Mouse (Mus musculus): ENCODE results near the gene Map4k1. TPM values are rescaled to one million over a fixed set of nuclear protein-coding genes. Genes with fewer than 3 reads are reported as not detected.
A peak's percentile ranks its signal among the peaks of the same experiment; 100 is the strongest.
"Not testable (repeated sequence)": the region's sequence is repeated elsewhere in the genome, so short reads cannot be mapped to it uniquely, and the experiment has no call there.

Gene Map4k1
- polyA plus RNA-seq, 1 experiment from 2014 or later: 7.7 TPM

- Histone ChIP-seq H3K27me3 (no peaks in the 10 kb centered on the region), H3K4me1 (0 out of 2 replicates have a peak, but pooled peaks cover 7% of the 10 kb centered on the region), H3K36me3 (peaks cover 13% of the 10 kb centered on the region), H3K9me3 (replicated peaks) (no peaks in the 10 kb centered on the region), H3K4me2 (replicated peaks) (no peak overlapping the region), H3K9ac (no peak overlapping the region), H3K27ac (replicated peaks) (no peak overlapping the region), H3K4me3 (replicated peaks) (no peak overlapping the region)
- WGBS: 61% methylated on average over 4 of the region's 5 CpGs
- no peak for ATAC-seq (ENCODE audit: insufficient number of reproducible peaks, low FRiP score, low TSS enrichment, low read depth)
These were observed 15.7 kb upstream of the Map4k1 start for GRCm38 (mm10) chr7:28966181-28966580.

- no peak overlapping the region for H3K9ac ChIP-seq
- H3K9me3 ChIP-seq (replicated peaks): no peaks in the 10 kb centered on the region
- no peak overlapping the region for H3K4me3 ChIP-seq (replicated peaks)
- H3K4me1 ChIP-seq: peaks cover 12% of the 10 kb centered on the region; the same call in 1 of the 2 replicates
- H3K27ac ChIP-seq (replicated peaks): 0 out of 2 replicates have a peak overlapping the region, but pooled peaks have one; percentile 4
- 66% methylated on average over 4 of the region's 4 CpGs for WGBS
- no peaks in the 10 kb centered on the region for H3K27me3 ChIP-seq
- H3K4me2 ChIP-seq (replicated peaks): no peak overlapping the region
- H3K36me3 ChIP-seq: peaks cover 20% of the 10 kb centered on the region
- no peak for ATAC-seq (ENCODE audit: insufficient number of reproducible peaks, low FRiP score, low TSS enrichment, low read depth)
These were observed 14.9 kb upstream of the Map4k1 start for GRCm38 (mm10) chr7:28966751-28967505.

- not testable (repeated sequence) for H3K27me3 ChIP-seq; ATAC-seq (ENCODE audit: insufficient number of reproducible peaks, low FRiP score, low TSS enrichment, low read depth); H3K4me2 ChIP-seq (replicated peaks); H3K9me3 ChIP-seq (replicated peaks); H3K4me3 ChIP-seq (replicated peaks); H3K9ac ChIP-seq; H3K27ac ChIP-seq (replicated peaks)
- 92% methylated on average over 8 of the region's 8 CpGs for WGBS
- Histone ChIP-seq H3K36me3 (peaks cover 21% of the 10 kb centered on the region), H3K4me1 (peaks cover 20% of the 10 kb centered on the region; the same call in 1 of the 2 replicates)
These were observed 13.7 kb upstream of the Map4k1 start for GRCm38 (mm10) chr7:28968120-28968519.

- Histone ChIP-seq H3K36me3 (peaks cover 33% of the 10 kb centered on the region), H3K4me3 (replicated peaks) (no peak overlapping the region), H3K27ac (replicated peaks) (0 out of 2 replicates have a peak overlapping the region, but pooled peaks have one; percentile 76)
These were observed 12.6 kb upstream of the Map4k1 start for GRCm38 (mm10) chr7:28969271-28969670.

GRCm38 (mm10) chr7:28969672-28970394 is 12.0 kb upstream of the Map4k1 start:
- Histone ChIP-seq H3K4me2 (replicated peaks) (no peak overlapping the region), H3K4me1 (peaks cover 21% of the 10 kb centered on the region; the same call in 1 of the 2 replicates), H3K4me3 (replicated peaks) (no peak overlapping the region), H3K9me3 (replicated peaks) (no peaks in the 10 kb centered on the region), H3K9ac (no peak overlapping the region), H3K36me3 (peaks cover 38% of the 10 kb centered on the region), H3K27ac (replicated peaks) (peak overlapping the region; percentile 76; the same call in 1 of the 2 replicates), H3K27me3 (no peaks in the 10 kb centered on the region)
- 65% methylated on average over 12 of the region's 12 CpGs for WGBS
- ATAC-seq (ENCODE audit: insufficient number of reproducible peaks, low FRiP score, low TSS enrichment, low read depth): peak; percentile 19; the same call in 1 of the 2 replicates

More at GRCm38 (mm10) chr7:28969271-28969670, 12.6 kb upstream of the Map4k1 start:
- 74% methylated on average over 1 of the region's 1 CpGs for WGBS
- Histone ChIP-seq H3K4me1 (peaks cover 21% of the 10 kb centered on the region; the same call in 1 of the 2 replicates), H3K9ac (no peak overlapping the region), H3K27me3 (no peaks in the 10 kb centered on the region), H3K4me2 (replicated peaks) (no peak overlapping the region), H3K9me3 (replicated peaks) (no peaks in the 10 kb centered on the region)
- no peak for ATAC-seq (ENCODE audit: insufficient number of reproducible peaks, low FRiP score, low TSS enrichment, low read depth)

- Histone ChIP-seq H3K36me3 (peaks cover 42% of the 10 kb centered on the region), H3K27me3 (no peaks in the 10 kb centered on the region), H3K9ac (no peak overlapping the region), H3K4me3 (replicated peaks) (no peak overlapping the region), H3K9me3 (replicated peaks) (no peaks in the 10 kb centered on the region), H3K4me1 (peaks cover 21% of the 10 kb centered on the region; the same call in 1 of the 2 replicates), H3K4me2 (replicated peaks) (no peak overlapping the region), H3K27ac (replicated peaks) (peak overlapping the region; percentile 76; the same call in 1 of the 2 replicates)
- WGBS: 75% methylated on average over 7 of the region's 7 CpGs
- no peak for ATAC-seq (ENCODE audit: insufficient number of reproducible peaks, low FRiP score, low TSS enrichment, low read depth)
These were observed 10.8 kb upstream of the Map4k1 start for GRCm38 (mm10) chr7:28971029-28971428.

- H3K4me2 ChIP-seq (replicated peaks): no peak overlapping the region
- 59% methylated on average over 6 of the region's 6 CpGs for WGBS
- H3K9ac ChIP-seq: no peak overlapping the region
- no peaks in the 10 kb centered on the region for H3K27me3 ChIP-seq
- no peak overlapping the region for H3K4me3 ChIP-seq (replicated peaks)
- H3K27ac ChIP-seq (replicated peaks): peak overlapping the region; percentile 76
- H3K36me3 ChIP-seq: peaks cover 50% of the 10 kb centered on the region
- ATAC-seq (ENCODE audit: insufficient number of reproducible peaks, low FRiP score, low TSS enrichment, low read depth): no peak
- H3K9me3 ChIP-seq (replicated peaks): no peaks in the 10 kb centered on the region
- peaks cover 21% of the 10 kb centered on the region; the same call in 1 of the 2 replicates for H3K4me1 ChIP-seq
These were observed 10.0 kb upstream of the Map4k1 start for GRCm38 (mm10) chr7:28971770-28972269.

GRCm38 (mm10) chr7:28972542-28972985 is 9.3 kb upstream of the Map4k1 start:
- Histone ChIP-seq H3K9me3 (replicated peaks) (no peaks in the 10 kb centered on the region), H3K27ac (replicated peaks) (peak overlapping the region; percentile 76), H3K4me3 (replicated peaks) (no peak overlapping the region), H3K36me3 (peaks cover 57% of the 10 kb centered on the region), H3K4me1 (peaks cover 21% of the 10 kb centered on the region; the same call in 1 of the 2 replicates), H3K9ac (no peak overlapping the region), H3K4me2 (replicated peaks) (no peak overlapping the region), H3K27me3 (no peaks in the 10 kb centered on the region)
- WGBS: 58% methylated on average over 8 of the region's 8 CpGs
- ATAC-seq (ENCODE audit: insufficient number of reproducible peaks, low FRiP score, low TSS enrichment, low read depth): no peak

- Histone ChIP-seq H3K36me3 (peaks cover 62% of the 10 kb centered on the region), H3K4me3 (replicated peaks) (no peak overlapping the region), H3K4me2 (replicated peaks) (no peak overlapping the region), H3K27ac (replicated peaks) (peak overlapping the region; percentile 76; the same call in 1 of the 2 replicates), H3K9me3 (replicated peaks) (no peaks in the 10 kb centered on the region), H3K27me3 (no peaks in the 10 kb centered on the region), H3K4me1 (peaks cover 21% of the 10 kb centered on the region; the same call in 1 of the 2 replicates), H3K9ac (no peak overlapping the region)
- WGBS: 84% methylated on average over 8 of the region's 8 CpGs
- ATAC-seq (ENCODE audit: insufficient number of reproducible peaks, low FRiP score, low TSS enrichment, low read depth): no peak
These were observed 8.8 kb upstream of the Map4k1 start for GRCm38 (mm10) chr7:28973025-28973424.

- Histone ChIP-seq H3K36me3 (peaks cover 56% of the 10 kb centered on the region), H3K27ac (replicated peaks) (no peak overlapping the region), H3K4me1 (peaks cover 12% of the 10 kb centered on the region), H3K4me3 (replicated peaks) (no peak overlapping the region), H3K9me3 (replicated peaks) (no peaks in the 10 kb centered on the region), H3K27me3 (no peaks in the 10 kb centered on the region), H3K9ac (no peak overlapping the region), H3K4me2 (replicated peaks) (no peak overlapping the region)
- no peak for ATAC-seq (ENCODE audit: insufficient number of reproducible peaks, low FRiP score, low TSS enrichment, low read depth)
- WGBS: 86% methylated on average over 9 of the region's 9 CpGs
These were observed 4.3 kb upstream of the Map4k1 start for GRCm38 (mm10) chr7:28977556-28977955.

Data from embryonic facial prominence, embryonic 15.5 days (tissue).